9 mouse cellular contexts compared by ENCODE assay signal in the genomic region with DNA sequence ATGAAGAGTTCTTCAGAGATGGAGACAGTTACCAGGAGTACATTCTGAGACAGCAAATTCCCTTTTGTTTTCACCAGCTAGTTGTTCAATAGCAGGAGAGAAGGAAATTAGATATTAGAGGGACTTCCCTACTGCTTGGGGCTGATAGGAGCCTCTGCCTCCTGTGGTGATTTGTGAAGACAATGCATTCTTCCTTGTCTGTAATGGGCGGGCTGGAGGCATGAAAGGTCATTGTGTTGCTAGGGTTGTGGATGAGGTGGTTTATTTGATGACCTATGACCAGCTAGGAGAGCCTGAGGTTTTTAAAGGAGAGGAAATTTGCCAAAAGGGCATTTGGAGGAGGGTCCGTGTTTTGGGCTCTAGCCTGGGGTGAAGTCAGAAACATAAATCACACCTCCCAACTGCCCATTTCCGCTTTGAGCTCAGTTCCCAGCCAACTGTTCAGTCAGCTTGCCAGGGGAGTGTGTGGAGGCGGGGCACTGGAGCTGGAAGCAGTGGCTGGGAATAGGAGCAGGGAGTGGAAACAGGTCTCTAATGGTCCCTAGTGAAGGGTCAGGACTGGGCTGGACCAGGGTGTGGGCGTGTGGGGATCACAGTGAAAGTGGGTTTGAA. TPM values are rescaled to one million over a fixed set of nuclear protein-coding genes. Genes with fewer than 3 reads are reported as not detected.
DNase-seq lines count a peak whose midpoint lies in the region; ATAC-seq and TF ChIP-seq lines count a peak whose summit lies in the region.
"Had no signal": no experiment of that assay in that cellular context is flagged by ENCODE, and none has a peak within 500 bp of the region (broad histone marks: within the 10 kb centered on the region; RNA-seq: fewer than 3 reads in every experiment).

No protein-coding gene starts in this region.

- peak overlapping the region; percentile 20; the same call in 1 of the 2 replicates for H3K27ac ChIP-seq in embryonic fibroblast, embryonic 13.5 days (ENCODE audit: insufficient read depth, low read length)
- H3K27ac ChIP-seq in liver, embryonic 15.5 days (replicated peaks): no peak overlapping the region
- no peak overlapping the region for H3K27ac ChIP-seq in midbrain, embryonic 10.5 days (replicated peaks)
- H3K27ac ChIP-seq: limb, embryonic 12.5 days had no signal

- no peak overlapping the region for H3K4me3 ChIP-seq in embryonic fibroblast, embryonic 13.5 days (ENCODE audit: insufficient read depth, low read length)
- H3K4me3 ChIP-seq in liver, embryonic 15.5 days (replicated peaks): no peak overlapping the region
- no peak overlapping the region for H3K4me3 ChIP-seq in midbrain, embryonic 10.5 days
- H3K4me3 ChIP-seq: limb, embryonic 12.5 days had no signal

- no peak overlapping the region for H3K9ac ChIP-seq in liver, embryonic 15.5 days
- H3K9ac ChIP-seq: limb, embryonic 12.5 days had no signal

- intact Hi-C loops in heart, postnatal 36 days (cut with DNase I): loop anchor here (2.0 kb wide), 1 partner anchor 16 kb away; a partner anchor contains a TSS

- peaks cover 7% of the 10 kb centered on the region; the same call in 1 of the 2 replicates for H3K27me3 ChIP-seq in liver, embryonic 15.5 days
- H3K27me3 ChIP-seq in midbrain, embryonic 10.5 days (ENCODE audit: low read depth, poor library complexity, severe bottlenecking): no peaks in the 10 kb centered on the region
- H3K27me3 ChIP-seq: limb, embryonic 12.5 days had no signal

- TF ChIP-seq CTCF in embryonic fibroblast, embryonic 13.5 days (IDR thresholded peaks at IDR 0.05; ENCODE audit: borderline replicate concordance, insufficient read depth, low read length): no peak

- DNase-seq in adipocyte (ENCODE audit: low spot score): peak; percentile 85
- peak; percentile 74 to 78 for DNase-seq in heart, postnatal 36 days
- no peak for DNase-seq in midbrain, embryonic 10.5 days (ENCODE audit: low spot score)
- no peak for DNase-seq in spleen, postnatal 10 days (ENCODE audit: low spot score in 2 of 2)
- DNase-seq in testis, postnatal 10 days (ENCODE audit: low spot score): no peak

- peaks cover 18% of the 10 kb centered on the region for H3K4me1 ChIP-seq in embryonic fibroblast, embryonic 13.5 days (ENCODE audit: control insufficient read depth, insufficient read depth, low read length)
- peaks cover 7% of the 10 kb centered on the region; the same call in 1 of the 2 replicates for H3K4me1 ChIP-seq in liver, embryonic 15.5 days (replicated peaks)
- H3K4me1 ChIP-seq in midbrain, embryonic 10.5 days: peaks cover 13% of the 10 kb centered on the region; the same call in 1 of the 2 replicates

- 16% methylated on average over 5 of the region's 5 CpGs for WGBS in liver, embryonic 15.5 days (ENCODE audit: insufficient replicate concordance)
- 42% methylated on average over 5 of the region's 5 CpGs for WGBS in midbrain, embryonic 10.5 days

- no peaks in the 10 kb centered on the region for H3K36me3 ChIP-seq in liver, embryonic 15.5 days (replicated peaks)
- no peaks in the 10 kb centered on the region for H3K36me3 ChIP-seq in midbrain, embryonic 10.5 days
- H3K36me3 ChIP-seq: limb, embryonic 12.5 days had no signal

- H3K4me2 ChIP-seq in liver, embryonic 15.5 days: no peak overlapping the region
- H3K4me2 ChIP-seq: limb, embryonic 12.5 days had no signal

- no peaks in the 10 kb centered on the region for H3K9me3 ChIP-seq in liver, embryonic 15.5 days (replicated peaks)
- H3K9me3 ChIP-seq in midbrain, embryonic 10.5 days (replicated peaks): no peaks in the 10 kb centered on the region
- H3K9me3 ChIP-seq: limb, embryonic 12.5 days had no signal

- TF ChIP-seq POLR2A in embryonic fibroblast, embryonic 13.5 days (IDR thresholded peaks at IDR 0.05; ENCODE audit: low read depth, low read length): no peak

- peak; percentile 42 for ATAC-seq in liver, embryonic 15.5 days (ENCODE audit: insufficient read depth)
- no peak for ATAC-seq in monocyte, adult 5-6 weeks (replicated peaks; ENCODE audit: insufficient number of reproducible peaks, low FRiP score, low TSS enrichment, poor library complexity, severe bottlenecking)

RNA-seq across cellular contexts. Expression of a gene that starts 16.3 kb away (rescaled TPM):
- polyA plus RNA-seq in embryonic fibroblast, embryonic 13.5 days (2011; ENCODE audit: insufficient read length, low read depth, missing spikeins): 161 and 346 TPM in 2 replicates
- total RNA-seq in heart, postnatal 36 days (2021): 10 to 100 TPM; 46.1 to 47.1 TPM
- polyA plus RNA-seq in liver, embryonic 15.5 days (2015; fragmentation: Nextera tagmentation; extraction: Ambion mirVana): 15.9 and 19.1 TPM in 2 replicates
- total RNA-seq in monocyte, adult 5-6 weeks (2017): 3.1 to 26.6 TPM (median 11.4 TPM) in 3 replicates
- 26.1 and 26.4 TPM in 2 replicates for polyA plus RNA-seq in midbrain, embryonic 10.5 days (2016; fragmentation: Nextera tagmentation; extraction: Ambion mirVana)

RNA-seq across cellular contexts. Expression of a gene that starts 43.0 kb away (rescaled TPM):
- polyA plus RNA-seq in embryonic fibroblast, embryonic 13.5 days (2011; ENCODE audit: insufficient read length, low read depth, missing spikeins): 25.0 and 27.6 TPM in 2 replicates
- 10 to 100 TPM; 12.9 to 13.0 TPM for total RNA-seq in heart, postnatal 36 days (2021)
- polyA plus RNA-seq in liver, embryonic 15.5 days (2015; fragmentation: Nextera tagmentation; extraction: Ambion mirVana): 6.0 and 6.6 TPM in 2 replicates
- total RNA-seq in monocyte, adult 5-6 weeks (2017): 0.85 to 3.7 TPM (median 1.7 TPM) in 3 replicates
- 24.3 and 25.5 TPM in 2 replicates for polyA plus RNA-seq in midbrain, embryonic 10.5 days (2016; fragmentation: Nextera tagmentation; extraction: Ambion mirVana)

RNA-seq across cellular contexts. Expression of a gene that starts 47.4 kb away (rescaled TPM):
- polyA plus RNA-seq in embryonic fibroblast, embryonic 13.5 days (2011; ENCODE audit: insufficient read length, low read depth, missing spikeins): not detected in 2 replicates
- not detected for total RNA-seq in heart, postnatal 36 days (2021)
- not detected in 2 replicates for polyA plus RNA-seq in liver, embryonic 15.5 days (2015; fragmentation: Nextera tagmentation; extraction: Ambion mirVana)
- total RNA-seq in monocyte, adult 5-6 weeks (2017): not detected in 3 replicates
- not detected in 2 replicates for polyA plus RNA-seq in midbrain, embryonic 10.5 days (2016; fragmentation: Nextera tagmentation; extraction: Ambion mirVana)
- polyA plus RNA-seq: limb, embryonic 12.5 days had no signal

Comparison
In these comparisons a context has a peak if more than half of its experiments do, and no peak if none do; other contexts are left out.
1. DNase-seq: peak in adipocyte (single experiment) and heart, postnatal 36 days (2 of 2); none in midbrain, embryonic 10.5 days (single experiment), spleen, postnatal 10 days (0 of 2) and testis, postnatal 10 days (single experiment).